Mouse (Mus musculus) lung, postnatal 36 days (tissue): ENCODE results near the gene Pdzph1.
A peak's percentile ranks its signal among the peaks of the same experiment; 100 is the strongest.

Experiments used
- DNase-seq: peaks from one replicate; pipeline ENCODE4 v3.0.0; 2022; ENCODE audit warnings: mixed read lengths

Gene Pdzph1

GRCm38 (mm10) chr17:58919927-58920326 lies 71.2 kb downstream of the Pdzph1 start:
- DNase-seq = no peak

DNA sequence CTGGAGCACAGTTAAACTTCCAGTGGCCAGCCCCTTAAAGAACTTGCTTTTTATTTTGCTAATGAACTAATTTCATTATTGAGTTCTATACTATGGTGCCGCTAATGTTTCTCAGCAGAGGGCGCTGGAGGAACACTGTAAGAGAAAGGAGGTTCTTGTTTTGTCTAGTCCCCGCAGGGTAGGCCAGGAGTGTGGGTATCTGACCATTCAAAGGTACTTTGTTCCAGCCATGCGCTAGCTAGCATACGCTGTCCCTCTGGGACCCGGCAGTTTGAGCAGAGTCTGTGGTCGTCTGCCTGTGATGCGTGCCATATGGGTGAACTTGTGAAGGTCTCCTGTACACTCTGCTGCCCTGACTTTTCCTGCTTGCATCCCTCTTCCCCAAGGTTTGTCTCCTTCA lies 72.1 kb downstream of the Pdzph1 start:
- DNase-seq = peak; percentile 0

- DNase-seq = no peak
Measured at GRCm38 (mm10) chr17:58918539-58918938, 72.6 kb downstream of the Pdzph1 start.

DNA sequence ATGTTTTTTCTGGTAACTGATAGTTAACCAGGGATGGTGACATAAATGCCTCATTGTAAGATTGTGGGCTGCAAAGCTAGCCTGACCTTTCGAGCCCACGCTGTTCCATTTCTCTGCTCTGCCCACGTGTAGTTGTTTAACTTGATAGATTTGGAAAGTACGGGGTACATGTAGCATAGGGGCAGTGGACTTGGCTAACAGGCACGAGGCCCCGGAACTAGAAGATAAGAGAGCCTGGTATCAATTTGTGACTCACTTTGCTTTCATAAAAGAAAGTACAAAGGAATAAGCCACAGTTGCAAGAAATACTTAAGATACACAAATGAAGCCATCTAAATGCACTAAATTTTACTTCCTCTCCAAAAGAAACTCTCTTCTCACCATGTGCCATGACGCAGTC lies 79.6 kb downstream of the Pdzph1 start:
- DNase-seq = no peak

- peak; percentile 40 for DNase-seq
Measured at GRCm38 (mm10) chr17:58909061-58909661, 82.0 kb downstream of the Pdzph1 start.

GRCm38 (mm10) chr17:58906001-58906400 lies 85.2 kb downstream of the Pdzph1 start:
- DNase-seq = no peak

- no peak for DNase-seq
Measured at GRCm38 (mm10) chr17:58891488-58892210, 99.5 kb downstream of the Pdzph1 start.

GRCm38 (mm10) chr17:58889905-58890645 lies 101.1 kb downstream of the Pdzph1 start:
- DNase-seq = no peak

- DNase-seq = no peak
Measured at GRCm38 (mm10) chr17:58884393-58884792, 106.8 kb downstream of the Pdzph1 start.

- no peak for DNase-seq
Measured at GRCm38 (mm10) chr17:58873356-58873755, 117.8 kb downstream of the Pdzph1 start.

DNA sequence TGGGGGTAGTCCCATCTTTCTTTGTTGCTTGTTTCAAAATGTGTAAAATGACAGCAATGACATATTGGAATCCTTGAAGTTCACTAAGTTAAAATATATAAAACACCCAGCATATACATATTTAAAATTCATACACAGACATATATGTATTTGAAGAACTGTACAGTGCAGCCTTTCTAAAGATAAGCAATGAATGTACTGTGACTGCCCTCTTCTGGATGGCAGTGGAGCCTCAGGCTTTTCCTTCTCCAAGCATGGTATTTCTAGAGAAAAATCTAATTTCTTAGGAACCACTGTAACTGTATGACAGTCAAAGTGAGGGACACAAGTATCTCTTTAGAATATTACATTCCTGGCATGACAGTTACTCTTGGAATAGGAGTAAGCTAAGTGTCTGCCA lies 120.4 kb downstream of the Pdzph1 start:
- DNase-seq = no peak
